Mouse (Mus musculus): ENCODE results near the gene Epm2a. TPM values are rescaled to one million over a fixed set of nuclear protein-coding genes. Genes with fewer than 3 reads are reported as not detected.
A peak's percentile ranks its signal among the peaks of the same experiment; 100 is the strongest.

Gene Epm2a
- polyA plus RNA-seq, 1 experiment from 2014 or later, result 0.13 TPM

DNA sequence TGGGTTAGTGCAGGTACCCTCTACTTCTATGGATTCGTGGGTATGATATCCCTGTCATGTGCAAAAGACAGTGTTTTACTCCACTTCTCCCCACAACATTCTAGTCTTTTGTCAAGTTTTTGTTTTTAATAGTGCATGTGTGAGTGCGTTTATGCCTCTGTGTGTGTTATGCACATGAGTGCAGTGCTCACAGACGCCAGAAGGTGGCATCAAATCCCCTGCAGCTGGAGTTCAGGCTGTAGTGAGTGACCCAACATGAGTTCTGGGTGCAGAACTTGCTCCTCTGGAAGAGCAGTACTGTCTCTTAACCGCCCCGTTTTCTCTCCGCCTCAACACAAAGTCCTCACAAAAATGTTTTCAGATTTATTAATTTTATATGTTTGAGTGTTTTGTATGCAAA, 96.1 kb downstream of the Epm2a start:
- Histone ChIP-seq H3K4me3 (no peak overlapping the region), H3K9me3 (replicated peaks) (no peaks in the 10 kb centered on the region), H3K9ac (no peak overlapping the region), H3K4me2 (no peak overlapping the region), H3K4me1 (no peaks in the 10 kb centered on the region), H3K36me3 (no peaks in the 10 kb centered on the region), H3K27me3 (replicated peaks) (no peaks in the 10 kb centered on the region), H3K27ac (no peak overlapping the region)
- WGBS (ENCODE audit: insufficient replicate concordance), result 69% methylated on average over 6 of the region's 6 CpGs
- ATAC-seq, result no peak

DNA sequence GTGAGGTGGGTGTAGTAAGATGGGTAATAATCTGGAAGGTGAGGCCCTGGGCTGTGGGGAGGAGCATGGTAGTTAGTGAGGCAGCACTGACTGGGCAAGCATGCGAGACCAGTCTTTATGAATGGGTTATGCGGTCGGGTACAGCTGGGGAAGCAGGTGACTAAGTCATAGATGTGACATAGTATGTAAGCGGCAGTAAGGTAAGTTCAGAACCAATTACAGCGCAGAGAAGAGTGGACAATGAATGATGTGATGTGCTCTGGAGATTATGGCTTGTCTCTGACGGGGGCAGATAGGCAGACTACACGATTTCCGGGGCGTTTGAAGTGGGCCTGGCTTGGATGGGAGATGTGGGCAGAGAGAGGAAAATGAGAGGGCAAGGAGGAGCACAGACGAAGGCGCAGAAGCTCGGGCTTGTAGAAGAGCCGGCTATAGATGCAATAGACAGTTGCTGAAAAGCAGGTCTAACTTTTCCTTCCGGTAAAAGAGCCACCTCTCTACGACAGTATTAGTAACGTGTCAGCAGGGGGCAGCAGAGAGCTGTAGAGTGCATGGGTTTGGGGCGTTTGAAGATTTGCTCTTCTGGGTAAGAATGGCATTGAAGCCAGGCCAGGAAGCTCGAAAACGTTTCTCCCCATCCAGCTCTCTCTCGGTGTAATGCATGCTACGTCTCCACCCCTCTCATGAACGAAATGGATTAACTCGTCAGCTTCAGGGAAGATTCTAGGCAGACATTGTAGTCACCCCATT, 106.5 kb downstream of the Epm2a start:
- Histone ChIP-seq H3K4me3 (no peak overlapping the region), H3K4me2 (no peak overlapping the region), H3K9ac (no peak overlapping the region), H3K27ac (no peak overlapping the region), H3K27me3 (replicated peaks) (no peaks in the 10 kb centered on the region), H3K4me1 (no peaks in the 10 kb centered on the region), H3K9me3 (replicated peaks) (no peaks in the 10 kb centered on the region), H3K36me3 (no peaks in the 10 kb centered on the region)
- WGBS (ENCODE audit: insufficient replicate concordance), result 28% methylated on average over 23 of the region's 23 CpGs
- ATAC-seq, result 0 out of 2 replicates have a peak, but pooled peaks have one; percentile 32

- Histone ChIP-seq H3K4me3 (no peak overlapping the region), H3K4me2 (no peak overlapping the region), H3K9me3 (replicated peaks) (no peaks in the 10 kb centered on the region), H3K4me1 (no peaks in the 10 kb centered on the region), H3K27me3 (replicated peaks) (no peaks in the 10 kb centered on the region), H3K27ac (no peak overlapping the region), H3K9ac (no peak overlapping the region), H3K36me3 (no peaks in the 10 kb centered on the region)
- no peak for ATAC-seq
- WGBS (ENCODE audit: insufficient replicate concordance), result 70% methylated on average over 2 of the region's 2 CpGs
Measured at GRCm38 (mm10) chr10:11452537-11452936, 109.3 kb downstream of the Epm2a start.

DNA sequence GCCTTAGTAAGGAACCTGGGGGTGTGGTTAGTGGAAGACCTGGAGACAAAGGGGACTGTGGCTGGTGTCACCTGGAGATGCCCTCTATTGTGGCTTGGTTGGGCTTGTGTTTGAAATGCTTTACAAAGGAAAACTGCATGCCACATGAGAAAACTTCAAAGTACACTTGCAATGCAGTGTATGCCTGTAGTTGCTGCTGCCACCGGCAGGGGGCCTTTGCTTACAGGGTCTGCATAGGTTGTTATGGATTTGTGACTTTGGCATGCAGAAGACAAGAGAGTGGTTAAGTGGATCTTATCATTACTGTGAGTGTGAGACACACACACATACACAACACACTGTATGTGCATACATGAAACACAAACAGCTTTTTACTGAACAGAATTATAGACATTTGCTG, 114.2 kb downstream of the Epm2a start:
- ATAC-seq, result no peak
- H3K4me2 ChIP-seq, result no peak overlapping the region
- 28% methylated on average over 1 of the region's 1 CpGs for WGBS (ENCODE audit: insufficient replicate concordance)
- H3K9me3 ChIP-seq (replicated peaks), result no peaks in the 10 kb centered on the region
- no peak overlapping the region for H3K27ac ChIP-seq
- no peak overlapping the region for H3K4me3 ChIP-seq
- H3K4me1 ChIP-seq, result no peaks in the 10 kb centered on the region
- H3K27me3 ChIP-seq (replicated peaks), result no peaks in the 10 kb centered on the region
- no peaks in the 10 kb centered on the region for H3K36me3 ChIP-seq
- no peak overlapping the region for H3K9ac ChIP-seq

DNA sequence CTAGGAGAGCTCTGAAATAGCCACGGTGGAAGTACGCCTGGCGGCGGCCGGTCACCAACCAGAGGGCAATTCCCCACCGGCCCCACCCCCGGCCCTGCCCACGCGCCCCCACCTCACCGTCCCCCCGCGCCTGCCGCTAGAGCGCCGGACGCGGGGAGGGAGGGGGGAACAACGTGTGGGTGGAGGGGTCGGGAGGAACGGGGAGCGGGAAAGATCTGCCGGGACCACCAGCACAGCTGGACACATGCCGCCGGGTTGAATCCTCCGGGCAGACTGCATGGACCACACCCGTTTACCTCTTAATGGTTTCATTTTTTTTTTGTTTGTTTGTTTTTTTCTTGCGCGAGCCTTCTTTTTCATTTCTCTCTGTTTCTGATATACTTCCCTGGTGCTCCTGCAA, 148.8 kb downstream of the Epm2a start:
- peaks cover 15% of the 10 kb centered on the region for H3K9me3 ChIP-seq (replicated peaks)
- no peak overlapping the region for H3K4me3 ChIP-seq
- no peak overlapping the region for H3K27ac ChIP-seq
- H3K4me2 ChIP-seq, result no peak overlapping the region
- no peaks in the 10 kb centered on the region for H3K27me3 ChIP-seq (replicated peaks)
- H3K9ac ChIP-seq, result no peak overlapping the region
- no peaks in the 10 kb centered on the region for H3K4me1 ChIP-seq
- no peaks in the 10 kb centered on the region for H3K36me3 ChIP-seq
- 34% methylated on average over 28 of the region's 28 CpGs for WGBS (ENCODE audit: insufficient replicate concordance)
- peak; percentile 100 for ATAC-seq

Other genes starting within 250 kb of the Epm2a start
- 10.1 and 10.5 TPM in 2 replicates for gene Shprh, start 194.0 kb upstream of the Epm2a start, polyA plus RNA-seq (2016; fragmentation: Nextera tagmentation; extraction: Ambion mirVana)
- 48.3 and 49.4 TPM in 2 replicates for gene Fbxo30, start 62.1 kb upstream of the Epm2a start, polyA plus RNA-seq (2016; fragmentation: Nextera tagmentation; extraction: Ambion mirVana)